Mouse (Mus musculus) hindbrain, embryonic 14.5 days (tissue): ENCODE measurements around the gene Gpr107. TPM values are rescaled to one million over a fixed set of nuclear protein-coding genes. Genes with fewer than 3 reads are reported as not detected.

ENCODE experiments used
- ATAC-seq: fragments of 200-750 bp; cut with Nextera tagmentation; 2 replicates; pipeline ENCODE4 v1.8.0; 2017; ENCODE audit warnings: moderate number of reproducible peaks, mild to moderate bottlenecking, moderate TSS enrichment, moderate library complexity; ENCODE audit not compliant: low FRiP score
- DNase-seq: peaks from one replicate; pipeline ENCODE4 v3.0.0-alpha.2; 2015; ENCODE audit warnings: low spot score
- H3K27ac ChIP-seq: fragments of 300-500 bp; sonication (generic); 2 replicates; pipeline ENCODE4 v1.5.1; 2014; ENCODE audit warnings: mild to moderate bottlenecking, moderate library complexity
- H3K27me3 ChIP-seq: fragments of 300-500 bp; sonication (generic); 2 replicates; pipeline ENCODE4 v1.6.1; 2014; ENCODE audit warnings: mild to moderate bottlenecking, low read length, mixed read lengths; ENCODE audit not compliant: control insufficient read depth, insufficient read depth
- H3K36me3 ChIP-seq: fragments of 300-500 bp; sonication (generic); replicated peaks from 2 replicates; pipeline ENCODE4 v1.6.1; 2014; ENCODE audit not compliant: control insufficient read depth, insufficient read depth
- H3K4me1 ChIP-seq: fragments of 300-500 bp; sonication (generic); replicated peaks from 2 replicates; pipeline ENCODE4 v1.6.1; 2014; ENCODE audit warnings: antibody characterized with exemption, low read length, mixed read lengths; ENCODE audit not compliant: control insufficient read depth, insufficient read depth
- H3K4me2 ChIP-seq: fragments of 300-500 bp; sonication (generic); replicated peaks from 2 replicates; pipeline ENCODE4 v1.6.1; 2014; ENCODE audit warnings: mild to moderate bottlenecking, moderate library complexity
- H3K4me3 ChIP-seq: fragments of 300-500 bp; sonication (generic); replicated peaks from 2 replicates; pipeline ENCODE4 v1.5.1; 2014; ENCODE audit warnings: mild to moderate bottlenecking, low read length
- H3K9ac ChIP-seq: fragments of 300-500 bp; sonication (generic); 2 replicates; pipeline ENCODE4 v1.6.1; 2014
- H3K9me3 ChIP-seq: fragments of 300-500 bp; sonication (generic); 2 replicates; pipeline ENCODE4 v1.6.1; 2016; ENCODE audit warnings: low read length; ENCODE audit not compliant: control insufficient read depth
- WGBS: fragments of 180-500 bp; shearing (Covaris S2); extraction: QIAGEN DNeasy Blood & Tissue Kit; methylation state at CpG from one replicate; pipeline ENCODE4 v1.1.7; 2014; 5-methylcytosine and 5-hydroxymethylcytosine counted together
- polyA plus RNA-seq: library from polyadenylated mRNA; unstranded; fragments of >200 nt; fragmentation: Nextera tagmentation; extraction: Ambion mirVana; gene quantifications from 2 replicates; pipeline ENCODE4 v1.2.1, GENCODE M21; 2014

The Gpr107 gene
- polyA plus RNA-seq, 1 experiment from 2014 or later: 26.1 TPM

DNA sequence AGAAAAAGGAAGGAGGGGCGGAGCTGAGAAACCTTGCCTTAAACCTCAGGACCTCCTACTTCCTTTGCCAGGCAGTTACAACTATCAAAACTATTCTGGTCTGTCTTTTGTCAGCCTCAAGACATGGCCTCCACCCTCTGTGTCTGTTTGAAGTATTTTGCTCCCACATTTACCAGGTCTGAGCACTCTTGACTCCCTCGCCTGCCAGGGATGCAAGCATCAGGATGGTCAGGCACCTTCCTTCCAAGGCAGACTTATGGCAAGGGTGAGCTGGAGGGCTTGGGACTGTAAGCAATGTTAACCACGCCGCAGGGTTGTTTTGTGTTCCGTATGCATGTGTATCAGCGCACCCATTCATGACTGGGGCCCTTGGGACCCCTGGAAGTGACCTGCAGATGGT lies 8.8 kb upstream of the Gpr107 start:
- peaks cover 11% of the 10 kb centered on the region for H3K4me1 ChIP-seq
- no peak overlapping the region for H3K27ac ChIP-seq
- no peak for DNase-seq
- H3K36me3 ChIP-seq: peaks cover 23% of the 10 kb centered on the region
- no peaks in the 10 kb centered on the region for H3K9me3 ChIP-seq
- H3K4me2 ChIP-seq: no peak overlapping the region
- H3K27me3 ChIP-seq: peaks cover 8% of the 10 kb centered on the region
- ATAC-seq: no peak
- H3K4me3 ChIP-seq: no peak overlapping the region
- WGBS: 87% methylated on average over 6 of the region's 6 CpGs
- no peak overlapping the region for H3K9ac ChIP-seq

DNA sequence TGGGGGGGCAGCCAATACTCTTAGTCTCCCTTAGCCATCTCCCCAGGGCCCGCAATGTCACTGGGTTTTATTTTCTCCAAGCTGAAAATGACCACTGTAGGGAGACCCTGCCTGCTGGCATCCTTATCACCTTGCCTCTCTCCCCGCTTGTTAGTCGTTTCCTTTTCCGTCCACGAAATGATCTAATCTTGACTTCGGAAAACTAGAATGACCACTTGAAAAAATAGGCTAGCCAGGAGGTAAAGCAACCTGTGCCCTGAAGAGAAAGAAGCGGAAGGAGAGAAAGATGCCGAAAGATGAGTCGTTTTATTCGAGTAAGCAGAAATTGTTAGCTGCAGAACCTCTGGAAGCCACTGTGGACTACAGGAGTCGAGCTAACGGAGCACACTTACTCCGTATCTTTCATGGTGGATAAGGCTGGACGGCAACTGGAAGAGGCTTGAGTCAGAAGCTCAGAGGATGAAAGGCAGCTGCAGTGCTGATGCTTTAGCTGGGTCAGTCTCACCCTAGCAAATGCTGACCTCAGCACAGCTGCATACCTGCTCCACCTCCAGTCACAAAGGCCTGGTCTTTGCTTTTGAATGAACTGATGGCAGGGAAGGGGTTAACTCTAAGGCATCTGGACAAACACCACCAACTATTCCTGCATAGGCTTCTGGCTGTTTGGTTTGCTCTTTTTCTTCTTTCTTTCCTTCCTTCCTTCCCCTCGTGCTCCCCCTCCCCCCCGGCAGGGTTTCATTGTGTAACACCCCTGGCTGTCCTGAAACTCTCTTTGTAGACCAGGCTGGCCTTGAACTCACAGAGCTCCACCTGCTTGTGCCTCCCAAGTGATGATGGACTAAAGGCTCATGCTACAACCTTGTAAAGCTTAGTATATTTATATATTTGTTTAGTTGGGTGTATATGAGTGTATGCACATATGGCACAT lies 8.1 kb upstream of the Gpr107 start:
- Histone ChIP-seq H3K4me2 (no peak overlapping the region), H3K4me1 (peaks cover 11% of the 10 kb centered on the region), H3K9ac (no peak overlapping the region), H3K4me3 (no peak overlapping the region), H3K27ac (no peak overlapping the region), H3K36me3 (peaks cover 26% of the 10 kb centered on the region), H3K27me3 (peaks cover 8% of the 10 kb centered on the region), H3K9me3 (no peaks in the 10 kb centered on the region)
- WGBS: 84% methylated on average over 16 of the region's 16 CpGs
- ATAC-seq (no peak), DNase-seq (no peak)

DNA sequence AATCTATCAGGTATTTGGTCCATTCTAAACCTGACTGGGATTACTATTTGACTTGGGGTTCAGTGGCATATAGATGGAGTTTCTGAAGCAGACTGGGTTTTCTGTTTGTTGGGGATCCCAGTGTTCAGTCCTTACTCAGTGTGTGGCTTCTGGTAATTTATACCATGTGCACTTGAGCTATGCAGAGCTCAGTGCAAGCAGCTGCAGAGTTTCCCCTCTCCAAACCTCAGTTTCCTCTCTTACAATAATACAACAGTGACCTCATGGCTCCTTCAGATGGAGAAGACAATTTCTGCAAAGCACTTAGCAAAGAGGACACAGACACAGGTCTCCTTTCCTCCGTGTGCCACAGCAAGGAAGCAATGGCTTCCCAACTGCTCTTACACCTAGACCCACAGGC lies 7.2 kb upstream of the Gpr107 start:
- Histone ChIP-seq H3K4me1 (peaks cover 8% of the 10 kb centered on the region), H3K27ac (no peak overlapping the region), H3K4me2 (no peak overlapping the region), H3K4me3 (no peak overlapping the region), H3K9me3 (no peaks in the 10 kb centered on the region), H3K9ac (no peak overlapping the region), H3K36me3 (peaks cover 35% of the 10 kb centered on the region), H3K27me3 (peaks cover 8% of the 10 kb centered on the region)
- ATAC-seq (no peak), DNase-seq (no peak)
- WGBS: 80% methylated on average over 1 of the region's 1 CpGs

DNA sequence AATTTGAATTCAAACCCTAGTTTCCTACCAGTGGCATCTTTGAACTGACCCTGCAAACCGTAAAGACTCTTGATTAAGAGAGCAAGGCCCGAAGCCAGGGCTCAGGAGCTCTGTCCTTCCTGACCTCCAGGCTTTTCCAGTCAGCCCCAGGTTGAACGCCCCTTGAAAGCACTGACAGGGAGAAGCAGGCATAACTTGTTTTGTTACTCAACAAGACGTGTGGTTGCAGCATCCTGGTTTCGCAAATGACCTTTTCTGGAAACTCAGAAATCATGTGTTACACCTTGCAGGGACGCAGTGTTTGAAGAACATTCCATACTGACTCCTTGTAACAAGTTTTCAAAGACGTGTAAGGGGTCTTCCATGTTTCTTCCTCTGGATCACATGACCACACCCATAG lies 5.1 kb upstream of the Gpr107 start:
- Histone ChIP-seq H3K36me3 (peaks cover 47% of the 10 kb centered on the region), H3K27ac (no peak overlapping the region), H3K4me1 (peaks cover 8% of the 10 kb centered on the region), H3K27me3 (peaks cover 8% of the 10 kb centered on the region), H3K4me3 (no peak overlapping the region), H3K9ac (no peak overlapping the region), H3K4me2 (no peak overlapping the region), H3K9me3 (no peaks in the 10 kb centered on the region)
- WGBS: 92% methylated on average over 7 of the region's 7 CpGs
- DNase-seq (no peak), ATAC-seq (no peak)

DNA sequence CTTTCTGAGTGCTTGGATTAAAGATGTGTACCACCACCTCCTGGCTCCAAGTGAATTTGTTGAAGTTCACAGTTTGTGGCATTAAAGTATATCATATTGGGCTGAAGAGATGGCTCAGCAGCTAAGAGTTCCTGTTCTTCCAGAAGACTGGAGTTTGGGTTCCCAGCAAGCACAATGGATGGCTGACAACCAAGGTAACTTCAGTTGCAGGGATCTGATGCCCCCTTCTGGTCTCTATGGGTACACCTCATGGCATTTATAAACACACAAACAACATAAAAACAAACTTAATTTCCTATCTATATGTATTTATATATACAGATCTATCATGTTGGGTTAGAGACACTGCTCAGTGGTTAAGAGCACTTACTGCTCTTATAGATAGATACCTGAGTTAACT lies 1.4 kb upstream of the Gpr107 start:
- Histone ChIP-seq H3K36me3 (peaks cover 47% of the 10 kb centered on the region), H3K9me3 (no peaks in the 10 kb centered on the region), H3K4me1 (peaks cover 24% of the 10 kb centered on the region), H3K27ac (no peak overlapping the region), H3K4me3 (no peak overlapping the region), H3K27me3 (no peaks in the 10 kb centered on the region), H3K4me2 (no peak overlapping the region), H3K9ac (no peak overlapping the region)
- DNase-seq: no peak
- no peak for ATAC-seq

DNA sequence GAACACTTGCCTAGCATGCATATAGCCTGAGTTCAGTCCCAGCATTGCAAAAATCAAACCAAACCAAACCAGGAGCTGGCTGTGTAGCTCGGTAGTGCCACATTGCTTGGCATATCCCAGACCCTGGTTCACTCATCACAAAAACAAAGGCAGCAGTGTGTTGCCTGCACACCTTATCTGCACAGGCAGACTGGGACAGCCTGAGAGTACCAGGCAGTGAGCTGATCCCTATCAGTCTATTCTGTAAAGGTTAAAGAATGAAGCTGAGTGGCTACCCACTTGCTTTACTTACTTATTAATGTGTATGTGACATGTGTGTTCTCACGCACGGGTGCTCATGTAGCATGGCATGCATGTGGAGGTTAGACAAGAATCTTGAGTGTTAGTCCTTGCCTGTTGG lies 4.7 kb downstream of the Gpr107 start:
- Histone ChIP-seq H3K4me1 (peaks cover 16% of the 10 kb centered on the region), H3K36me3 (no peaks in the 10 kb centered on the region), H3K4me2 (no peak overlapping the region), H3K9me3 (no peaks in the 10 kb centered on the region), H3K27ac (no peak overlapping the region), H3K4me3 (no peak overlapping the region), H3K9ac (no peak overlapping the region), H3K27me3 (no peaks in the 10 kb centered on the region)
- ATAC-seq: no peak
- DNase-seq: no peak
- WGBS: 93% methylated on average over 3 of the region's 3 CpGs

DNA sequence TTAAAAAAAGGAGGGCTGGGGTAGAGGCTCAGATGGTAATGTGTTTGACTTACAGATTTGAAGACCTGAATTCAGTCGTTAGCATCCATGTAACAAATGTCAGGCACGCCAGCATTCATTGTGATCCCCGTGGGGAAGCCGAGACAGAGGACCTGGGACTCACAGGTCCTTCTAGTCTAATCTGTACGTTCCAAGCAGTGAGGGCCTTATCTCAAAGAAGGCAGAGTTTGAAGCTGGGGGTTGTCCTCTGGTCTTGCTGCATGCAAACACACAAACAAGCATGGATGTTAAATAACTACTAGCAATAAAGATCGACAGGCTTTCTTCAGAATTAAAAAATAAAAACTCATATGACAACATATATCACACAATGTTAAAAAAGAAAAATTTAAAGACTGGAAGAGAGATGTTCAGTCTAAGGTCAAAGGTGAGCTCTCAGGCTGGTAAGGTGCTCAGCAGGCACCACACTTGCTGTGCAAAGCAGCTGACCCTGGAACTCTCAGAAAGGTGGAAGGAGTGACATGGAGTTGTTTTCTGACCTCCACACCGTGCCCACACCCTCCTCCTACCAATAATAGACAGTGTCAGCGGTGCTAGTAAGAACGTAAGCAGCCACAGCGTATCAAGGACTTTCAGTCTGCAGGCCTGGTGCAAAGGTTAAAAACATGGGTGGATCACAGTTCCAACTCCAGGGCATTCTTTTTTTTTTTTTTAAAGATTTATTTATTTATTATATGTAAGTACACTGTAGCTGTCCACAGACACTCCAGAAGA lies 8.2 kb downstream of the Gpr107 start:
- Histone ChIP-seq H3K27ac (no peak overlapping the region), H3K9ac (no peak overlapping the region), H3K27me3 (no peaks in the 10 kb centered on the region), H3K4me1 (no peaks in the 10 kb centered on the region), H3K4me2 (no peak overlapping the region), H3K36me3 (no peaks in the 10 kb centered on the region), H3K4me3 (no peak overlapping the region), H3K9me3 (no peaks in the 10 kb centered on the region)
- 90% methylated on average over 10 of the region's 10 CpGs for WGBS
- DNase-seq: no peak
- no peak for ATAC-seq

DNA sequence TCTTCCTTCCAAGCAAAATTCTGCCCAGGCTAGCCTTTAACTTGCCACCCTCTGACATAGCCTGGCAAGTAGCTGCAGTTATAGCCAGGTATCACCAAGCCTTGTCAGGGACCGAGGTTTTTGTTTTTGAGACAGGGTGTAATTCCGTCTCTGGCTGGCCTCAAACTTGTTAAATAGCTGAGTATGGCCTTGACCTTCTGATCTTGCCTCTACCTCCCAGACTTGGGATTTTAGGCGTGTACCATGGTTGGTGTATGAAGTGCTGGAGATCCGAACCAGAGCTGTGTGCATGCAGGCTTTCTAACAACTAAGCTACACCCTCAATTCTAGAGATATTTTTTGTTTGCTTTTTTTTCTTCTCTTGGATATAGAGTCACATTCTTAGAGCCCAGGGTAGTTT lies 9.5 kb downstream of the Gpr107 start:
- no peaks in the 10 kb centered on the region for H3K9me3 ChIP-seq
- H3K4me3 ChIP-seq: no peak overlapping the region
- peaks cover 1% of the 10 kb centered on the region; the same call in 1 of the 2 replicates for H3K36me3 ChIP-seq
- no peak overlapping the region for H3K27ac ChIP-seq
- WGBS: 92% methylated on average over 4 of the region's 4 CpGs
- no peaks in the 10 kb centered on the region for H3K4me1 ChIP-seq
- ATAC-seq (no peak), DNase-seq (no peak)
- no peaks in the 10 kb centered on the region for H3K27me3 ChIP-seq
- no peak overlapping the region for H3K9ac ChIP-seq
- H3K4me2 ChIP-seq: no peak overlapping the region

DNA sequence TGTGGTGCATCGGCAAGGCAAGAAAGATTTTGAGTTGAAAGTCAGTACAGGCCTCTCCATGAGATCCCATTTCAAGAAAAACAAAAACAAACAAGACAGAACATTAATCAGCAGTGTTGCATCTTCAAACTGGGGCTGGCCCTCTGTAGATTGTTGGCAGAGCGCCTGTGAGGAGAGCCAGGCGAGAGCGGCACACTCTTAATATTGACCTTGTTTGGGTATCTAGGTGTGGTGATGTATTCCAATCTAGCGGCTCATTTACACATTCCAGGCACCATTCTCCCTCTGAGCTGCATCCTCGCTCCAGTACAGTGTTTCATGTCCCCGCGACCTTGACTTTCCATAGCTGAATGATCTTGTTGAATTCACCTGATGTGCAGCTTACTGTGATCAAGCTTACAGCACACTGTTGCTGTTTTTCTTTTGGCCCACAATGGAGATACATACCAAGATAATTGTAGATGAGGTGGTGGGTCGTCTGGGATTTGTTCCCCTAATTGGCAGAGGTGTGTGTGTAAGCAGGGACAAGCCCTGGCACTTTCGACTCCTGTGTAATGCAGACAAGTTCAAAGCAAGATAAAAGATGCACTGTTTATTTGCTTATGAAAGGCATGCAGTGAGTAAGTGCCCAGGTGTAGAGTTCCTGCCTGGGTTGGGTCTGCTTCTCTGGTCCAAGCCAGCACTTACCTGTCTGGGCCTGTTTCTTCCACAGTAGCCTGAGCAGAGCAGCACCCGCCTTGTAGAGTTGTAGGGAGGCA lies 11.4 kb downstream of the Gpr107 start:
- Histone ChIP-seq H3K4me1 (no peaks in the 10 kb centered on the region), H3K4me2 (no peak overlapping the region), H3K9ac (no peak overlapping the region), H3K9me3 (no peaks in the 10 kb centered on the region), H3K27me3 (no peaks in the 10 kb centered on the region), H3K36me3 (peaks cover 21% of the 10 kb centered on the region), H3K4me3 (no peak overlapping the region), H3K27ac (no peak overlapping the region)
- ATAC-seq: no peak
- DNase-seq: no peak
- WGBS: 88% methylated on average over 11 of the region's 11 CpGs
